Mouse (Mus musculus): ENCODE measurements at regions not wholly inside any gene's neighbourhood (a gene's known extent, or its start where the extent isn't known, plus 50 kb on each side); places are given as distances from the start of the nearest gene placed in this dataset.

GRCm38 (mm10) chr10:99329469-99329868, 66.4 kb downstream of the Dusp6 start:
- TF ChIP-seq ZNF384 (IDR thresholded peaks at IDR 0.05; ENCODE audit: low read depth, low read length) (no peak), USF1 (IDR thresholded peaks at IDR 0.05; ENCODE audit: low read depth, low read length) (no peak), MAZ (IDR thresholded peaks at IDR 0.05; ENCODE audit: low read depth, low read length) (no peak), RAD21 (IDR thresholded peaks at IDR 0.05; ENCODE audit: low read depth, low read length) (no peak), MYC (IDR thresholded peaks at IDR 0.05; ENCODE audit: low read depth, low read length) (no peak), HCFC1 (IDR thresholded peaks at IDR 0.05; ENCODE audit: low read depth, low read length) (no peak), CTCF (IDR thresholded peaks at IDR 0.05 in 2 of 3, conservative IDR thresholded peaks at IDR 0.05 in 1 of 3; ENCODE audit: control insufficient read depth in 1 of 3, insufficient read depth in 1 of 3, low read depth in 2 of 3, low read length in 3 of 3, poor library complexity in 1 of 3, severe bottlenecking in 1 of 3) (no peak), ZMIZ1 (IDR thresholded peaks at IDR 0.05; ENCODE audit: low read depth, low read length) (no peak), SIN3A (IDR thresholded peaks at IDR 0.05; ENCODE audit: low read length) (no peak)

All from MEL (cell line).